Mouse (Mus musculus) embryonic facial prominence, embryonic 14.5 days (tissue): ENCODE data around the gene Olig1. TPM values are rescaled to one million over a fixed set of nuclear protein-coding genes. Genes with fewer than 3 reads are reported as not detected.

ENCODE experiments used
- ATAC-seq: fragments of 200-750 bp; cut with Nextera tagmentation; 2 replicates; pipeline ENCODE4 v1.8.0; 2017; ENCODE audit warnings: low read depth, moderate number of reproducible peaks, moderate TSS enrichment
- DNase-seq: peaks from one replicate; pipeline ENCODE4 v3.0.0-alpha.2; 2015; ENCODE audit warnings: low spot score
- H3K27ac ChIP-seq: fragments of 300-500 bp; sonication (generic); replicated peaks from 2 replicates; pipeline ENCODE4 v1.5.1; 2014; ENCODE audit warnings: low read depth, mild to moderate bottlenecking, low read length, moderate library complexity
- H3K27me3 ChIP-seq: fragments of 300-500 bp; sonication (generic); replicated peaks from 2 replicates; pipeline ENCODE4 v1.6.1; 2014; ENCODE audit warnings: low read length; ENCODE audit not compliant: control insufficient read depth, insufficient read depth
- H3K36me3 ChIP-seq: fragments of 300-500 bp; sonication (generic); 2 replicates; pipeline ENCODE4 v1.6.1; 2014; ENCODE audit warnings: low read length, mixed read lengths; ENCODE audit not compliant: control insufficient read depth, insufficient read depth
- H3K4me1 ChIP-seq: fragments of 300-500 bp; sonication (generic); 2 replicates; pipeline ENCODE4 v1.6.1; 2014; ENCODE audit warnings: antibody characterized with exemption, low read length; ENCODE audit not compliant: control insufficient read depth, insufficient read depth
- H3K4me2 ChIP-seq: fragments of 300-500 bp; sonication (generic); 2 replicates; pipeline ENCODE4 v1.6.1; 2014; ENCODE audit warnings: low read depth, mild to moderate bottlenecking, low read length, moderate library complexity, mixed read lengths
- H3K4me3 ChIP-seq: fragments of 300-500 bp; sonication (generic); 2 replicates; pipeline ENCODE4 v1.5.1; 2014; ENCODE audit warnings: low read depth, mild to moderate bottlenecking, low read length
- H3K9ac ChIP-seq: fragments of 300-500 bp; sonication (generic); 2 replicates; pipeline ENCODE4 v1.6.1; 2014; ENCODE audit warnings: low read depth, mild to moderate bottlenecking, low read length, moderate library complexity, mixed read lengths
- H3K9me3 ChIP-seq: fragments of 300-500 bp; sonication (generic); 2 replicates; pipeline ENCODE4 v1.6.1; 2016; ENCODE audit warnings: low read length; ENCODE audit not compliant: control insufficient read depth
- WGBS: fragments of 180-500 bp; shearing (Covaris S2); extraction: QIAGEN DNeasy Blood & Tissue Kit; methylation state at CpG from one replicate; pipeline ENCODE4 v1.1.7; 2014; 5-methylcytosine and 5-hydroxymethylcytosine counted together
- polyA plus RNA-seq: library from polyadenylated mRNA; unstranded; fragments of >200 nt; fragmentation: Nextera tagmentation; extraction: Ambion mirVana; gene quantifications from 2 replicates; pipeline ENCODE4 v1.2.1, GENCODE M21; 2014

Olig1 gene
- polyA plus RNA-seq, 1 experiment from 2014 or later, result 4.1 TPM

DNA sequence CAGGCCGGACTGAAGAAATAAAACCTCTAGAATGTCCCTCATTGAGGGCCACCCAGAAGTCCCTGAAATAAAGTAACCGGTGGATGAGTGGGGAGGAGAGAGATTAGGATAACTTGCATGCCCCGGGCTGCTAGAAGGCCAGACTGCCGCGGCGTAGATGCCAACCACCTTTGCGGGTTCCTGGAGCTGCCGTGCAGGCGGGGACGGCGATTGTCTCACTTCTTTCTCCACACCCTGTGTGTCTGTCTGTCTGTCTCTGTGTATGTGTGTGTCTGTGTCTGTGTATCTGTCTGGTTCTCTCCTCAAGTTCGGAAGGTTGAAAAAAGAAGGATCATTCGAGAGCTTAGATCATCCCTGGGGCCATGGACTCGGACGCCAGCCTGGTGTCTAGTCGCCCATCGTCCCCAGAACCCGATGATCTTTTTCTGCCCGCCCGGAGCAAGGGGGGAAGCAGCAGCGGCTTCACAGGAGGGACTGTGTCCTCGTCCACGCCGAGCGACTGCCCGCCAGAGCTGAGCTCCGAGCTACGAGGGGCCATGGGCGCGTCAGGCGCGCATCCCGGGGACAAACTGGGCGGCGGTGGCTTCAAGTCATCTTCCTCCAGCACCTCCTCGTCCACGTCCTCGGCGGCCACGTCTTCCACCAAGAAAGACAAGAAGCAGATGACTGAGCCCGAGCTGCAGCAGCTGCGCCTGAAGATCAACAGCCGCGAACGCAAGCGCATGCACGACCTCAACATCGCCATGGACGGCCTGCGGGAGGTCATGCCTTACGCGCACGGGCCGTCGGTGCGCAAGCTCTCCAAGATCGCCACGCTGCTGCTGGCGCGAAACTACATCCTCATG lies 43.3 kb upstream of the Olig1 start:
- Histone ChIP-seq H3K4me3 (peak overlapping the region; percentile 32), H3K27ac (no peak overlapping the region), H3K27me3 (peaks cover 100% of the 10 kb centered on the region), H3K9me3 (no peaks in the 10 kb centered on the region), H3K4me2 (peak overlapping the region; percentile 33), H3K36me3 (no peaks in the 10 kb centered on the region), H3K4me1 (0 out of 2 replicates have a peak, but pooled peaks cover 3% of the 10 kb centered on the region), H3K9ac (0 out of 2 replicates have a peak overlapping the region, but pooled peaks have one; percentile 14)
- no peak for ATAC-seq
- DNase-seq, result no peak
- 1% methylated on average over 58 of the region's 60 CpGs for WGBS

DNA sequence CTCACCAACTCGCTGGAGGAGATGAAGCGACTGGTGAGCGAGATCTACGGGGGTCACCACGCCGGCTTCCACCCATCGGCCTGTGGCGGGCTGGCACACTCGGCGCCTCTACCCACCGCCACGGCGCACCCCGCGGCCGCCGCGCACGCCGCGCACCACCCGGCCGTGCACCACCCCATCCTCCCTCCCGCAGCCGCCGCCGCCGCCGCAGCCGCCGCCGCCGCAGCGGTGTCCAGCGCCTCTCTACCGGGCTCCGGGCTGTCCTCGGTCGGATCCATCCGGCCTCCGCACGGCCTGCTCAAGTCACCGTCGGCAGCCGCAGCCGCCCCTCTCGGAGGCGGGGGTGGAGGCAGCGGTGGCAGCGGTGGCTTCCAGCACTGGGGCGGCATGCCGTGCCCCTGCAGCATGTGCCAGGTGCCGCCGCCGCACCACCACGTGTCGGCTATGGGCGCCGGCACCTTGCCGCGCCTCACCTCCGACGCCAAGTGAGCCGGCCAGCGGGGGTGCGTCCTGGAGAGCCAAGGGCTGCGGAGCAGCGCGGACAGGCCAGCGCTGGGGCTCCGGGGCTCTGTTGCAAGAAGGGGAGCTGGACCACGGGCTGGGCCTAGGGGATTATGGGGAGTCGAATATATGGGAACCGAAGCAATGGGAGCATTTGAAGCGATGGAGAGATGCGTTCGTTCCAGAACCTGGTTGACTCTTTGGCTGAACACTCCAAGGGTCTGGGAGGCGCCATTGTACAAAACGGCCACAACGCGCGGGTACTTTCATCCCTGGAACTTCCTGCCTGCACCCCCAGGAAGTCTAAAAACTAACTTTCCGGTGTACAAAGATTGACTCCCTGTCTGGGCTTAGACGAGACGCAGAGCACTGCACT lies 42.5 kb upstream of the Olig1 start:
- under 1% methylated on average over 55 of the region's 85 CpGs for WGBS
- ATAC-seq (no peak), DNase-seq (no peak)
- peak overlapping the region; percentile 24 for H3K4me3 ChIP-seq
- no peaks in the 10 kb centered on the region for H3K36me3 ChIP-seq
- H3K27me3 ChIP-seq, result peaks cover 100% of the 10 kb centered on the region
- no peak overlapping the region for H3K27ac ChIP-seq
- no peaks in the 10 kb centered on the region for H3K9me3 ChIP-seq
- H3K4me2 ChIP-seq, result peak overlapping the region; percentile 33
- H3K9ac ChIP-seq, result peak overlapping the region; percentile 14; the same call in 1 of the 2 replicates
- H3K4me1 ChIP-seq, result 0 out of 2 replicates have a peak, but pooled peaks cover 3% of the 10 kb centered on the region

DNA sequence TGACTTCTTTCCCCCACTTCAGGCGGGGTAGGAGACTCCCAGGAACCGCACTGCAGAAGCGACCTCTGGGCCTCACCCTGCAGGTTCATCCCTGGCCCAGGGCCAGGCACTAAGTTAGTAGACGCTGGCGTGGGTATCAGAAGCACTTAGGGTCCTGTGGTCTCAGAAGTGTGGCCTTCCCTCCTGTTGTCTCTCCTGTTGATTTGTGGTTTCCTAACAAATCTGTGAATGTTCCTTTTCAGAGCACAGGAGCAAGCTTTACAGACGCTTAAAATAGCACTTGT lies 41.9 kb upstream of the Olig1 start:
- Histone ChIP-seq H3K27me3 (peaks cover 100% of the 10 kb centered on the region), H3K9me3 (no peaks in the 10 kb centered on the region), H3K4me2 (no peak overlapping the region), H3K36me3 (no peaks in the 10 kb centered on the region), H3K9ac (no peak overlapping the region), H3K4me1 (0 out of 2 replicates have a peak, but pooled peaks cover 3% of the 10 kb centered on the region), H3K27ac (no peak overlapping the region), H3K4me3 (peak overlapping the region; percentile 24; the same call in 1 of the 2 replicates)
- WGBS, result 2% methylated on average over 6 of the region's 6 CpGs
- DNase-seq (no peak), ATAC-seq (no peak)

DNA sequence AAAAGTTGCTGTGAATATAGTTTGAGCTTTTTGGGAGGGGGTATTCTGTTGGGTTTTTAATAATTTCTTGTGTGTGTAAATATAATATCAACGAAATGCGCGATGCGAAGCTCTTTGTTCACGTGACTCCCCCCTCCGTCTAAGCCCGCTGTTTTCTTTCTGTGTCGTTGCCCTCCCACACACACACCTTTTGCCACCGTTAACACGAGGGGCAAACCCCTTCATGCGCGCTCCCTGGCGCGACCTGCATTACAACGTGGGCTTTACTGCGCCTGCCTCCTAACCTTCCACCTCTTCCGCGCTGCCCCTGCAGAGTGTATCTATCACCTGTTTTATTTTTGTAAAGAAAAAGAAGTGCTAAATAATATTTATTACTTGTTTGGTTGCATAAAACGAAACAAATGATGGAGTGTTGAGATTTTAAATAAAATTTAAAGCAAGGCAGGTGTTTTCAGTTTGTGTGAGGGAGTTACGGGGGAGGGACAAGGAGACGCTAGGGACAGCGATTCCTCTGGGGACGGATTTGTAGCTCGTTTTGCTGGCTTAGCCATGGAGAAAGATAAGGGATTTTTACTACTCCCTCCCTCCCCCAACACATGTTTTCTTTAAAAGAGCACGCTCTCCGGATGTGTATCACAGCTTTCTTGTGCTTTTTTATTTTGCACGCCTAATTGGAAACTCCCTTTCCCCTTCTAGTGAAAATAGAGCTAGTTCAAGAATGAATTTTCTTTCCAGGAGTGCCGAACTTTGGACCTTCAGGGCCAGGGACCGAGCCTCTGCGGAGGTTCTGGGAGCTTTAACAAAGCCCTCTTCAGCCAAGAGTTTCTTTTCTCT lies 41.1 kb upstream of the Olig1 start:
- 2% methylated on average over 30 of the region's 30 CpGs for WGBS
- Histone ChIP-seq H3K27ac (no peak overlapping the region), H3K9ac (no peak overlapping the region), H3K4me2 (no peak overlapping the region), H3K27me3 (peaks cover 100% of the 10 kb centered on the region), H3K4me3 (no peak overlapping the region; the same call in 1 of the 2 replicates), H3K36me3 (no peaks in the 10 kb centered on the region), H3K9me3 (no peaks in the 10 kb centered on the region), H3K4me1 (0 out of 2 replicates have a peak, but pooled peaks cover 3% of the 10 kb centered on the region)
- DNase-seq (peak; percentile 23), ATAC-seq (no peak)

DNA sequence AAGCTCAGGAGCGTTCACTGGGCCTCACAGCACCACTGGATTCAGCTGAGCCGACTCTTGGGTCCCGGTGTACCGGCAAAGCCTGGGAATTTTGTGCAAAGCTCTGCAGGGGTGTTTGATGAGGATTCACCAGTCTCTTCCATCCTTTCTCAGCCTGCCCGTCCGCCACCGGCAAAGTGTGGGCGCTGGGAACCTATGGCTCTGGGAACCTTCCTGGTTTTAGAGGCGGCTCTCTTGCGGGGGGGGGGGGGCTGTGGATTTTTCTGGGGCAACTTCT lies 40.6 kb upstream of the Olig1 start:
- Histone ChIP-seq H3K4me1 (0 out of 2 replicates have a peak, but pooled peaks cover 3% of the 10 kb centered on the region), H3K36me3 (no peaks in the 10 kb centered on the region), H3K4me3 (no peak overlapping the region), H3K27ac (no peak overlapping the region), H3K4me2 (no peak overlapping the region), H3K9me3 (no peaks in the 10 kb centered on the region), H3K27me3 (peaks cover 100% of the 10 kb centered on the region), H3K9ac (no peak overlapping the region)
- ATAC-seq (no peak), DNase-seq (no peak)
- 1% methylated on average over 10 of the region's 10 CpGs for WGBS

DNA sequence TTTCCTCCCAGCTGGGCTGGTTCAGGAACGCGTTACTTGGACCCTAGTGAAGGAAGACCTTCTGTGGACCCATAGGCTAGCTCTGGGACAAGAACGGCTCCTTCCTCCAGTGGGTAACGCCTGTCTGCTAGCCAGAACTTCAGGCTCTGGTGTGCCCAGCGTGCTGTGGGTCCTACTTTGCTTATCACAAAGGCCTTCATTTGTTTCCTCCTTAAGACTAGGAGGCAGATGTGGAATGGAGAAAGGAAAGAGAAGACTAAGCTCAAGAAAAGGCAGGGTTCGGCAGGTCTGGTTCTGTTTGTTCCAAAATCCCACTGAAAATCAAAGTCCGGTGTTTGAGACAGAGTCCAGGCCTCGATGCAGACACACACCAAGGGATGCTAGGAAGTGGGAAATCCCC lies 39.9 kb upstream of the Olig1 start:
- no peak overlapping the region for H3K27ac ChIP-seq
- H3K4me3 ChIP-seq, result no peak overlapping the region
- ATAC-seq (no peak), DNase-seq (no peak)
- H3K36me3 ChIP-seq, result no peaks in the 10 kb centered on the region
- H3K4me1 ChIP-seq, result 0 out of 2 replicates have a peak, but pooled peaks cover 3% of the 10 kb centered on the region
- H3K4me2 ChIP-seq, result no peak overlapping the region
- H3K27me3 ChIP-seq, result peaks cover 100% of the 10 kb centered on the region
- H3K9ac ChIP-seq, result no peak overlapping the region
- no peaks in the 10 kb centered on the region for H3K9me3 ChIP-seq
- WGBS, result 13% methylated on average over 8 of the region's 8 CpGs

DNA sequence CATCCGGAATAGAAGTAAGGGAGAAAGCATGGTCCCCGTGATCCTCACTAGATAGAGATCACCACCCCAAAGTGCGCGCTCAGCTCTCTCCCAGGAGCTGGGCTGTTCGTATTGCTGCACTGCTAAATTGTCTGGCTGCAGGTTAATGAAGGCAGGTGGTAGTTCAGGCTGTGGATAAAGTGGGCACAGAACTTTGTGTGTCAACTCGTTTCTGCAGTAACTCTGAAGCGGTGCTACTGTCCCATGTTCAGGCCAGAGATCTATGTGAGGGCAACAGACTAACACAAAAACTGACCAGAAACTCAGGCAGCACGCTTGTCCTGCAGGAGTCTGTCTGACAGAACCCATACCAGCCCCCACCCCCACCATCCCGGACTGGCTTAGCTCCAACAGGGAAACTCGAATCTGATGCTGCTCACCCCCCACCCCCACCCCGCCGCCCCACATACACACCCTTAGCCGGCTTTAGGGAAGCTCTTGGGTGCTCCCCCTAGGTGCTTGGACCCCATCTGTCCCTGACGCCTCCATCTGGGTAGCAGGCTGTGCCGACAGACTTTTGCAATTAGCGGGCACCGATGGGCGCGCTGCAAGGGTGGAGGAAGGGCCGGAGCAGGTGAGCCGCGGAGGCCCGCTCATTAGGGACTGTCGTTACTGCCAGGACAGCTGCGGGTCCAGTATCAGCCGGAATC lies 37.6 kb upstream of the Olig1 start:
- Histone ChIP-seq H3K4me2 (no peak overlapping the region), H3K36me3 (no peaks in the 10 kb centered on the region), H3K9ac (no peak overlapping the region), H3K27me3 (peaks cover 99% of the 10 kb centered on the region), H3K4me1 (no peaks in the 10 kb centered on the region), H3K4me3 (peak overlapping the region; percentile 3; the same call in 1 of the 2 replicates), H3K27ac (no peak overlapping the region), H3K9me3 (no peaks in the 10 kb centered on the region)
- peak; percentile 26; the same call in 1 of the 2 replicates for ATAC-seq
- peak; percentile 26 for DNase-seq
- WGBS, result 4% methylated on average over 22 of the region's 26 CpGs
